Mouse (Mus musculus): ENCODE results near the gene Prdm4. TPM values are rescaled to one million over a fixed set of nuclear protein-coding genes. Genes with fewer than 3 reads are reported as not detected.

Gene Prdm4
- total and polyA plus RNA-seq, 3 experiments, result 19.0 to 27.9 (median 23.2) TPM

DNA sequence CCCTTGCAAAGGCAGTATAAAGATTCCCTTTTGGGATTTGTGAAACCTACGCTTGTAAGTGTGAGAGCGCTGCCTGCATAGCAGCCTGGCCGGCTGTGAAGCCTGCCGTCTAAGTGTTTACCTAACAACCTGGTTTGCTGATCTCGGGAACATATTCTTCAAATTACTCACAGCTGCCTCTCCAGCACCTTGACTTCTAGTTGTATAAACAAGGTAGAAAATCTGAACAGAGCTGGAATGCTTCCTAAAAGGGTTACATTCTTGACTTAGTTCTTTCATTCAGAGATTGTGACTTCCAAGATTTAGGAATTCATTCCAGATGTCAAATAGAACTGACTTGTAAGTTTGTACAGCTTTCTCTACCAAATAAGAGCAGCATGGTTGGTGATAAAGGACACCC is 41.1 kb downstream of the Prdm4 start:
- peaks cover 3 to 23% of the 10 kb centered on the region in 2 experiments for H3K4me1 ChIP-seq (ENCODE audit: control insufficient read depth in 1 of 2, insufficient read depth in 2 of 2)
- TF ChIP-seq MAX (IDR thresholded peaks at IDR 0.05; ENCODE audit: low read length) (no peak), ZNF384 (IDR thresholded peaks at IDR 0.05; ENCODE audit: low read depth, low read length) (no peak), UBTF (IDR thresholded peaks at IDR 0.05; ENCODE audit: low read depth, low read length) (no peak), MYC (IDR thresholded peaks at IDR 0.05; ENCODE audit: low read depth, low read length) (no peak), ZMIZ1 (IDR thresholded peaks at IDR 0.05; ENCODE audit: low read depth, low read length) (no peak), MAFK (IDR thresholded peaks at IDR 0.05; ENCODE audit: insufficient replicate concordance, low read length) (no peak), TBP (conservative IDR thresholded peaks at IDR 0.05; ENCODE audit: low read depth, low read length) (no peak), MXI1 (IDR thresholded peaks at IDR 0.05; ENCODE audit: low read depth, low read length) (no peak), JUND (conservative IDR thresholded peaks at IDR 0.05; ENCODE audit: low read depth, low read length) (no peak), BHLHE40 (IDR thresholded peaks at IDR 0.05; ENCODE audit: low read depth, low read length) (no peak), ZC3H11A (IDR thresholded peaks at IDR 0.05; ENCODE audit: low read depth, low read length) (no peak), CHD1 (IDR thresholded peaks at IDR 0.05; ENCODE audit: low read depth, low read length) (no peak), TCF12 (IDR thresholded peaks at IDR 0.05; ENCODE audit: low read depth, low read length) (no peak)
- no peak overlapping the region for H3K27ac ChIP-seq (ENCODE audit: insufficient read depth, low read depth)
- H3K9me3 ChIP-seq (replicated peaks; ENCODE audit: low read length), result peaks cover 4% of the 10 kb centered on the region
- no peak overlapping the region for H3K9ac ChIP-seq (ENCODE audit: insufficient read depth, low read depth)
- H3K4me2 ChIP-seq (ENCODE audit: insufficient read depth, low read depth, poor library complexity, severe bottlenecking), result no peak overlapping the region
- no peak overlapping the region for H3K4me3 ChIP-seq (replicated peaks in 1 of 3; ENCODE audit: low read depth in 2 of 3, low read length in 2 of 3, poor library complexity in 1 of 3)
- H3K27me3 ChIP-seq (replicated peaks), result no peaks in the 10 kb centered on the region
- peaks cover 25% of the 10 kb centered on the region for H3K79me2 ChIP-seq (replicated peaks; ENCODE audit: control insufficient read depth, extremely low read depth, insufficient read depth, poor library complexity, severe bottlenecking)
- DNase-seq (ENCODE audit: extremely low read depth), result no peak
- in situ Hi-C loops (cut with MboI; ENCODE audit: low pct_ligation_motif_present, low pct_unique_long_range_greater_than_20kb, low sequenced_read_pairs) (no loop called here), dilution Hi-C loops (cut with MboI; ENCODE audit: extremely low pct_ligation_motif_present, extremely low pct_unique_long_range_greater_than_20kb, low sequenced_read_pairs) (no loop called here)
- peaks cover 51 to 65% of the 10 kb centered on the region in 2 experiments for H3K36me3 ChIP-seq (replicated peaks in 1 of 2; ENCODE audit: control insufficient read depth in 1 of 2, insufficient read depth in 1 of 2, low read length in 1 of 2)

DNA sequence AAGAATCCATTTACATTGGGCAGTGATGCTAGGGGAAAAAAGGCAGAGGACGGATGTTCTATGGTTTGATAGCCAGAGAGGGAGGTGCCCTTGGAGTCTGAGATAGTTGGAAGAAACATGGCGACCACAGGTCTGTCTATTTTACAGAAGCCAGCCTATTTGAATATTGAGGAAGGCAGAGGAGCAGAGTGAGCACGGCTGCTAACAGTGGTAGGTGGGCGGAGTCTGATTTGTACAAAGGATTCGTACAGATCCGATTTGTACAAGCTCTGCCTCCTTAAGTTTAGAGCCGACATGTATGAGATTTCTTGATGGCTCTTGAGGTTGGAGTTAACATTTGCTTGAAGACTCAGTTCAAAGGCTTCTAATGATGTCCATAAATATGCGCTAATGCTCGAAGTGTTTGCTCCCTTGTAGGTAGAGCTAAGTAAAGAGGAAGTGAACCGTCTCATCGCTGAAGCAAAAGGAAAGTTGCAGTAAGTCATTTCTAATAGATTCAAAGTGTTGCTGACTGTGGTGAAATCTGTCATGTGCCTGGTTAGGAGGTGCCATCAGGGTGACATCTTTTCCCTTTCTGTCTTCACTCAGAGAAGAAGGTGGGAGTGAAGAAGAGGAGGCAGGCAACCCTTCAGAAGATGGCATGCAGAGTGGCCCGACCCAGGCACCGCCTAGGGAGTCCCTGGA is 42.9 kb downstream of the Prdm4 start:
- Histone ChIP-seq H3K9me3 (replicated peaks; ENCODE audit: low read length) (peaks cover 5% of the 10 kb centered on the region), H3K27me3 (replicated peaks) (no peaks in the 10 kb centered on the region), H3K27ac (ENCODE audit: insufficient read depth, low read depth) (peak overlapping the region; percentile 94), H3K79me2 (replicated peaks; ENCODE audit: control insufficient read depth, extremely low read depth, insufficient read depth, poor library complexity, severe bottlenecking) (peaks cover 25% of the 10 kb centered on the region), H3K36me3 (replicated peaks in 1 of 2; ENCODE audit: control insufficient read depth in 1 of 2, insufficient read depth in 1 of 2, low read length in 1 of 2) (peaks cover 34 to 48% of the 10 kb centered on the region in 2 experiments), H3K4me3 (replicated peaks in 1 of 3; ENCODE audit: low read depth in 2 of 3, low read length in 2 of 3, poor library complexity in 1 of 3) (peak overlapping the region; percentile 53 to 99 (median 97)), H3K4me1 (ENCODE audit: control insufficient read depth in 1 of 2, insufficient read depth in 2 of 2) (peaks cover 3 to 23% of the 10 kb centered on the region in 2 experiments), H3K9ac (ENCODE audit: insufficient read depth, low read depth) (peak overlapping the region; percentile 46; the same call in 1 of the 2 replicates), H3K4me2 (ENCODE audit: insufficient read depth, low read depth, poor library complexity, severe bottlenecking) (peak overlapping the region; percentile 90)
- in situ Hi-C loops (cut with MboI; ENCODE audit: low pct_ligation_motif_present, low pct_unique_long_range_greater_than_20kb, low sequenced_read_pairs), result no loop called here
- dilution Hi-C loops (cut with MboI; ENCODE audit: extremely low pct_ligation_motif_present, extremely low pct_unique_long_range_greater_than_20kb, low sequenced_read_pairs), result no loop called here
- DNase-seq (ENCODE audit: extremely low read depth), result peak; percentile 82
- no peak for TF ChIP-seq SMC3 (IDR thresholded peaks at IDR 0.05; ENCODE audit: low read depth, low read length)
- peak; percentile 79 for TF ChIP-seq BHLHE40 (IDR thresholded peaks at IDR 0.05; ENCODE audit: low read depth, low read length)
- TF ChIP-seq HCFC1 (IDR thresholded peaks at IDR 0.05; ENCODE audit: low read depth, low read length), result no peak
- no peak for TF ChIP-seq KAT2A (IDR thresholded peaks at IDR 0.05; ENCODE audit: insufficient replicate concordance, low read length)
- 0 out of 2 replicates have a peak, but pooled peaks have one; percentile 37 for TF ChIP-seq MAX (IDR thresholded peaks at IDR 0.05; ENCODE audit: low read length)
- 0 out of 2 replicates have a peak, but pooled peaks have one; percentile 33 for TF ChIP-seq MAFK (IDR thresholded peaks at IDR 0.05; ENCODE audit: insufficient replicate concordance, low read length)
- peak; percentile 38; the same call in 1 of the 2 replicates for TF ChIP-seq SIN3A (IDR thresholded peaks at IDR 0.05; ENCODE audit: low read length)
- no peak for TF ChIP-seq POLR2A (IDR thresholded peaks at IDR 0.05; ENCODE audit: low read depth, low read length)
- peak; percentile 54 for TF ChIP-seq EP300 (IDR thresholded peaks at IDR 0.05; ENCODE audit: low read length)
- TF ChIP-seq ETS1 (conservative IDR thresholded peaks at IDR 0.05; ENCODE audit: low read depth, low read length), result peak; percentile 27; the same call in 1 of the 2 replicates
- TF ChIP-seq MXI1 (IDR thresholded peaks at IDR 0.05; ENCODE audit: low read depth, low read length), result peak; percentile 34; the same call in 1 of the 2 replicates
- TF ChIP-seq USF2 (conservative IDR thresholded peaks at IDR 0.05; ENCODE audit: low read depth, low read length), result no peak
- TF ChIP-seq ZNF384 (IDR thresholded peaks at IDR 0.05; ENCODE audit: low read depth, low read length), result no peak
- no peak for TF ChIP-seq E2F4 (IDR thresholded peaks at IDR 0.05; ENCODE audit: insufficient replicate concordance, low read depth, low read length)
- no peak for TF ChIP-seq TBP (conservative IDR thresholded peaks at IDR 0.05; ENCODE audit: low read depth, low read length)
- TF ChIP-seq PAX5 (IDR thresholded peaks at IDR 0.05; ENCODE audit: low read length), result no peak
